Mouse (Mus musculus): ENCODE data around the gene Stk4.

Gene Stk4

GRCm38 (mm10) chr2:164081577-164081976, 11.5 kb downstream of the Stk4 start:
- no peak for DNase-seq (ENCODE audit: low read depth, low spot score)

- DNase-seq (ENCODE audit: low read depth, low spot score) = no peak
Measured at GRCm38 (mm10) chr2:164082175-164082574, 12.1 kb downstream of the Stk4 start.

DNA sequence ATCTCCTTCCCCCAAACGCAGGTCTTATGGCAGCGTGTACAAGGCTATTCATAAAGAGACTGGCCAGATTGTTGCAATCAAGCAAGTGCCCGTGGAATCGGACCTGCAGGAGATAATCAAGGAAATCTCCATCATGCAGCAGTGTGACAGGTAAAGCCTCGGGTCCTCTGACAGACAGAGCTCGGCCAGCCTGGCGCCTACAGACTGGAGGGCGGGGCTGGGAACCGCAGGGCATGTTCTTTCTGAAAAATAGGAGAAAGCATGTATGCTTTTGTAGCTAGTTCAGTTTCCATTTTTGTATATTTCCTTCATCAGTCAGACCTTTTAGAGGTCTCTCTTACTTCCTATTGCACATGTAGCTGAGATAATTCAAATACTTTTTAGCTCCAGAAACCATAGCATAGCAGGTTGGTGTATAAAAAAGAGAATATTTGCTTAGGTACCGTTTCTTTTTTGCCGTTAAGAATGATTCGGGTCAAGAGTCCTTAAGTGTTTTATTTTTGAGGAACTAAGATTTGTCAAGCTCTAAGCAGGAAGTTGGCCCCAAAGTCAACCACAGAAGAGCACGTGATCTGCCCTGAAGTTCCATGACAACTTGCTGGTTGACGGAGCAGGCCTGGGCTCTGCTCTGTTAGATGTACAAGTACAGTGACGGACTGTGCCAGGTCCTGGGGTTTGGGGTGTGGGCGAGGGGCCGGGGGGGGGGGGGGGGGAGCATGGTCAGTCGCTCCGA, 13.7 kb downstream of the Stk4 start:
- no peak for DNase-seq (ENCODE audit: low read depth, low spot score)

GRCm38 (mm10) chr2:164084342-164084700, 14.2 kb downstream of the Stk4 start:
- no peak for DNase-seq (ENCODE audit: low read depth, low spot score)

- DNase-seq (ENCODE audit: low read depth, low spot score) = no peak
Measured at GRCm38 (mm10) chr2:164087416-164088017, 17.4 kb downstream of the Stk4 start.

DNA sequence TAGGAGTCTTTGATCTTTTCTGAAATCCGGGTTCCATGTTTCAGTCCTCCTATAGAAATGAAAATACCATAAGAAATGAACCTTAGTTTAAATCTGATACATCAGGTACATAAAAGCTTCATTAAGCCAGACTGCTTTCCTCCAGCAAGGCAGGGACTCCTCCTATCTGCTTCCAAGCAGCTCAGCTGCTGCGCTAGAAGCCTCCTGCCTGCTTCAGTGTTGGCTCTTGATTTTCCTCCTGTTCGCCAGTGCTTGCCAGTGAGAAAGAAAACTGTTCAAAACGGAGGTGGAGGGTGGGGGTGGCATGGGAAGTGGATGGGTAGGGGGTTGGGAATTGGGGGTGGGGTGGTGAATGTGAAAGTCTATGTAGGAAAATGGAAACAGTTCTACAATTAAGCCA, 19.4 kb downstream of the Stk4 start:
- no peak for DNase-seq (ENCODE audit: low read depth, low spot score)

- no peak for DNase-seq (ENCODE audit: low read depth, low spot score)
Measured at GRCm38 (mm10) chr2:164094152-164094551, 24.0 kb downstream of the Stk4 start.

DNA sequence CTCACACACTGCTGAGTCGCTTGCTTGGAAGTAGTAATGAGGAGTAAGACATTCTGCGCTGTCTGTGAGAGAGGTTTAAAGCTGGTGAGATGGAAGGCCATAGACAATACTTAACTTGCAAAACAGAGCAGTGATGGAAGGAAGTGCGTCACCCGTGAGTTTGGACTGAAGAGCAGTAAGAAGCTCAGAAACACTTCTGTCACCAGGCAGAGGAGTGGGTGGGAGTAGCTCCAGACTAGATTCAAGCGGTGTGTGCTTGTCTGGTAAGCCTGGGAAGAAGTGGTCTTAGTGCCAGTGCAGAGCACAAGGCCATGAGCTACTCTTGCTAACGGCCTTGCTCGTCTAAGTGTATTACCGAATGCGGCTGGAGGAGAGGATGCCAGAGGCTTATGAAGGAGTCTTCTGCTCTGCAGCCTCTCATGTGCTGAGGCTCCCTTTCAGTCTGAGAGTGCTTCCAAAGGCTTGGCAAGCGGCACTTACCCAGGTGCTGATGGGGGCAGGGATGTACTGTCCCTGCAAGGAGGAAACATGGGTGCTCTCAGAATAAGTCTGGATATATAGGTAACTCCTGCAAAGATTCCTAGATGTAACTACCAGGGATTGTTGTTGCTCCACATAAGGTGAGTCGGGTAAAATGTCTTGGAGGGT, 28.6 kb downstream of the Stk4 start:
- DNase-seq (ENCODE audit: low read depth, low spot score) = no peak

DNA sequence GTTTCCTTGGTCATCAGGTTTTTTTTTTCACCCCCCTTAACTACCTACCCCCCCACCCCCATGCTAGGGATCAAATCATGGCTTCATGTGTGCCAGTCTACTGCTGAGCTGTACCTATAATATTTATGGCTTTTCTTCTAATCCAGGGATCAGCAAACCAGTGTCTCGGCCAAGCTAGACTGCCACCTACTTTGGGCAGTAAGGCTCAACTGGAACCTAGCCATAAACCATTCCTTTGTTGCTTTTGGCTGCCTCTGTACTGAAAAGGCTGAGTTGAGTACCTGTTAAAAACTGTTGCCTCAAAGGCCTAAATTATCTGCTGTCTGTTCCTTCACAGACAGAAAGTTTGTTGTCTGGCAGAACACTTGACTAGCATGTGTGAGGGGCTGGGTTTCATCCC, 31.8 kb downstream of the Stk4 start:
- no peak for DNase-seq (ENCODE audit: low read depth, low spot score)

DNA sequence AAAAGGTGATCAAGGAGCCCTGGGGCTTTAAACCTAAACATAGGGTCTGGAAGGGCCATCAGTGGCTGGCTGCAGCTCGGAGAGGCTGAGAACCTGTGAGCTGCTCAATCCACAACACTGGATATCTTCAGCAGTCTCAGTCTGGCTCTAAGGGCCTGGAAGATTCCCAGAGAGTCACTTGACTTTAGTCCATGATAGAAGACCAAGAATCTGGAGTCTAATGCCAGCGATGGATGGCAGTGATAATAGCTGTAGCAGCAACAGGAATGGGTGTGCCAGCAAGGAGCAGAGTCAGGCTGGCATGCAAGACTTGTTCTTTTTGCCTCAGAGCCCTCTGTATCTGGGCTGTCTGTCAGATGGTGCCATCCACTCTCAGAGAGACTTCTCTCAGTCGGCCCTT, 32.2 kb downstream of the Stk4 start:
- no peak for DNase-seq (ENCODE audit: low read depth, low spot score)

DNA sequence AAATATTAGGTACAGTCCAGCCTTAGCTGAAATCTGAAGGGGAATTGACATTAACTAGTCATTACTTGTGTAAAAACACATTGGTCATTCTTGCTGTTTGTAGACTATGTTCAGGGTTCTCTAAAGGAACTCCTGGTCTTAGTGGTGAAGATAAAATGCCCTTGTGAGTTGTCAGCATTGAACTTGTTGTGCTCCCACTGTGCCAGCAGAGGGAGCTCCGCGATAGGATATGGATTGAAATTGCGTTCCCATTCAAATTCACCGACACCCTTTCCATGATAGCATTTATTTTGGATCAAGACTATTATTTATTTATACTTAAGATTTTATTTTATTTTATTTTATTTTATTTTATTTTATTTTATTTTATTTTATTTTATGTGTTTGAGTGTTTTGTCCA, 33.4 kb downstream of the Stk4 start:
- peak; percentile 33 for DNase-seq (ENCODE audit: low read depth, low spot score)

GRCm38 (mm10) chr2:164106287-164107035, 36.3 kb downstream of the Stk4 start:
- DNase-seq (ENCODE audit: low read depth, low spot score) = no peak

- DNase-seq (ENCODE audit: low read depth, low spot score) = no peak
Measured at GRCm38 (mm10) chr2:164107125-164107874, 37.2 kb downstream of the Stk4 start.

DNA sequence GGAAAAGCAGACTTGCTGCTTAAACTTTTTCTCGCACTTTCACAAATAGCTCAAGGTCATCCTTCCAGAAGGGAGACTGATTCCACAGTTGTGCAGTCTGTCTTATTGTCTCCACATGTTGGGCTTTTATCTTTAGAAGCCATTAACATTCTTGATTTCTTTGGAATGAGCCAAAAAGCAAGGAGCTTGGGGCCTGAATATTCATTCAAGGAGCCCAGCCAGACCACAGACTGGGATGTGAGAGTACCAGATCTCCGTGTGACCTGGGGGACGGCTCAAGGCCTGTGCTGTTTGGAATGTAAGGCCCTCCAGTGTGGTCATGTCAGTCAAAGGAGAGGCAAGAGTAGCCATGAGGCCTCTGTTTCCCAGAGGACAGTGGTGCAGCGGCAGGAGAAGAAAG, 38.4 kb downstream of the Stk4 start:
- DNase-seq (ENCODE audit: low read depth, low spot score) = no peak

DNA sequence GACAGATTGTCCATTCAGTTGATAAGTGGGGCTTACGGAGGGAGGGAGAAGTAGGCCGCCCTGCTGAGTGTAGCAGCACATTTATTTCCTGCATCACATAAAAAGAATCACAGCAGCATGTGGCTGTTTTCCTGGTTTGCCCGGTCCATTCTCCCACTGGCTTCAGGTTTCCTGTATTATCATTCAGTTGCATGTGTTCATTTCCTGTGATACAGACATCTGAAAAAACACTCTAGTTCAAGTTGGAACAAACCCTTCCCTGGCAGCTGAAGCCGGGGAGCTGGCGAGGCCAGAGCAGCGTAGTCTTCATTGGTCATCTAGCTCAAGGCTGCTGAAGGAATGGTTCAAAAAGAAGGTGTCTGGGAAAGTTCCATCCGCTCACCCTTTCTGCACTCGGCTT, 41.4 kb downstream of the Stk4 start:
- no peak for DNase-seq (ENCODE audit: low read depth, low spot score)

GRCm38 (mm10) chr2:164114051-164114450, 43.9 kb downstream of the Stk4 start:
- DNase-seq (ENCODE audit: low read depth, low spot score) = no peak

GRCm38 (mm10) chr2:164115531-164115930, 45.4 kb downstream of the Stk4 start:
- DNase-seq (ENCODE audit: low read depth, low spot score) = no peak

- no peak for DNase-seq (ENCODE audit: low read depth, low spot score)
Measured at GRCm38 (mm10) chr2:164119503-164119902, 49.4 kb downstream of the Stk4 start.

DNA sequence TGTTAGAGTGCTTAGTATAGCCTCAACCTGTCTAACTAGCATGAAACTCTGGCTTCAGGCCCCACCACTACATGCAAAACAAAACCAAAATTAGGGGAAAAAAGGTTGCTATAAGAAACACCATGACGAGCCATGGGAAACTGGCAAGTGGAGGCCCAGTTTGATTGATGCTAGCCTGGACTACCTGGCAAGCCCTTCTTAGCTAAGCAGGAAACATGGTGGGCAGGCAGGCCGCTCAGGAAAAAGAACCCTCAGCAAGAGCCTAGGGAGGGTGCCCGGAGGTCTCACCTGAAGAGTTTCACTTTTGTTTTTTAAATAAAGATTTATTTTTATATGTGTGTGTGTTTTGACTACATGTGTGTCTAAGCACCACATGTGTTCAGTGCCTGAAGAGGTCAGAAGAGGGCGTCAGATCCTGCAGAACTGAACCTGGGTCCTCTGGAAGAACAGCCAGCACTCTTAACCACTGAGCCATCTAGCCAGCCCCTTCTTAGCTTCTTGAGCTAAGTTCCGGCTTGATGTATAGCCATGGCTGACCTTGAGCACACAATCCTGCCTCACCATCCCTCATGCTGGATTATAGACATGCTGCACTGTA, 53.1 kb downstream of the Stk4 start:
- DNase-seq (ENCODE audit: low read depth, low spot score) = no peak

- no peak for DNase-seq (ENCODE audit: low read depth, low spot score)
Measured at GRCm38 (mm10) chr2:164126533-164126955, 56.4 kb downstream of the Stk4 start.

- DNase-seq (ENCODE audit: low read depth, low spot score) = no peak
Measured at GRCm38 (mm10) chr2:164127297-164127696, 57.2 kb downstream of the Stk4 start.
